Mouse (Mus musculus) urinary bladder, postnatal 4 days (tissue): ENCODE measurements around the gene Asic2.

Source experiments
- DNase-seq, 2 experiments: peaks; one replicate each; pipeline ENCODE4 v3.0.0; 2021 to 2022; ENCODE audit warnings: low spot score in 2 of 2

Asic2 gene

DNA sequence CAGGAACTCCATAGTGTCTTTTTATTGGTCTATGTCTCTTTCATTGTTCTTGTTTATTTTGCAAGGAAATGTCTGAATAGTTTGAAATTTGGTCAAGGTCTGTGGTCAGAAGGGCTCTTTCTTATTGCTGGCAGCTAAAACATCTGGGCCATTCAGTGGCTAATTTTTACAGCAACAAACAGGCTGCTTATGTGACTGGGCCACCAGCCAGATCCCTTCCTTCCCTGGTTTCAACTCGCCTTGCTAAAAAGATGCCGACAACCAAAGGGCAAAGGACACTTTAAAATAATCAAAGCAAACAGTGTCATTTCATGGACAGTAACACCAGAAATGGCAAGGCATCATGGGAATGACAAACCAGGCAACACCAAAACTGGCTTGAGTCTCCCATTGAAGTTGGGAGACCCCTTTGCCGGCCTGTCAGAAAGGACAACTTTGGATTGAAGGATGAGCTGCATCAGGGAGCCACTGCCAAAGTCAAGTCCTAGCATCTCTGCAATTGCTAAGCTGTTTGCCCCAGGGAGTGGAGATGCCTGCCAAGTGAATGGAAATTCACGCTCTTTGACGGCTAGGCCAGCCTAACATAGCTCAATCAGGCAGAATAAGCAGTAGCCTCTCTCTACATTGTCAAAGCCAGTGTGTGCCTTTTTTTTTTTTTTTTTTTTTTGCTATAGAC, 123.1 kb downstream of the Asic2 start:
- DNase-seq: no peak

GRCm38 (mm10) chr11:81841001-81841400, 127.3 kb downstream of the Asic2 start:
- no peak for DNase-seq

DNA sequence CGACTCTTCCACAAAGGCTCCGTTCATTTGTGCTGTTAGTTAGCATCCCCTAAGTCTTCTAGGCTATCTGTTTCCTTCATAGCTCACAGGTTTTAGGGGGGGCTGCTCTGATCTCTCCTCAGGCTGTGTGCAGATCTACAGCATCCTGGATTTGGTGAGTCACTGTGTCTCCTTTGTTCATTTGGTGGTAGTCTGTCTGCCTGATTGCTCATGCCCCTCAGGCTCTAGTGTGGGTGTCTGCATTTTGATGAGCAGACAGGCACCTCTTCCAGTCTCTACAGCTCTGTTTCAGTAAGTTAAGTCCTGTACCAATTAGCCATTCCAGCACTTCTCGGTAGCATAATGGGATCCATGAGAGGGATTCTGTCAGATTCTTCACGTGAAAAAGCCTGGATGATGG, 129.8 kb downstream of the Asic2 start:
- DNase-seq: no peak

DNA sequence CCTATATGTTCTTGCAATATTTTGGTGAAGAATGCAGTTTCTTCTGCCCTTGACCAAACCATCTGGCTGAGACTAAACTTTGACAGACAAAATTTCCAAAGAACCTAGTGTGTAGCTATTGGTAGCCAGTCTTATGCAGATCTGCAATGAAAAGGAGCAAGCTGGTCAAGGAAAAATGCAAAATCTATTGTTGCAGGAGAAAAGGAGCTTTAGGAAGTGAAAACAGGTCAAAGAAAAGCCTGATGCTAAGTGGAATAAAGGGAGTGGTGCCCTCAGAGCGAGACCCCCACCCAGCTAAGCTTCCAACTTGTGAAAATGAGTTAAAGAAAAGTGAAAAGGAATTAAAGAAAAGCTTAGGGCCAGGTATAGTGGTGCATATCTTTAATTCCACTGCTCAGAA, 135.9 kb downstream of the Asic2 start:
- no peak for DNase-seq

- no peak for DNase-seq
These were observed 151.7 kb downstream of the Asic2 start for GRCm38 (mm10) chr11:81816531-81816930.

DNA sequence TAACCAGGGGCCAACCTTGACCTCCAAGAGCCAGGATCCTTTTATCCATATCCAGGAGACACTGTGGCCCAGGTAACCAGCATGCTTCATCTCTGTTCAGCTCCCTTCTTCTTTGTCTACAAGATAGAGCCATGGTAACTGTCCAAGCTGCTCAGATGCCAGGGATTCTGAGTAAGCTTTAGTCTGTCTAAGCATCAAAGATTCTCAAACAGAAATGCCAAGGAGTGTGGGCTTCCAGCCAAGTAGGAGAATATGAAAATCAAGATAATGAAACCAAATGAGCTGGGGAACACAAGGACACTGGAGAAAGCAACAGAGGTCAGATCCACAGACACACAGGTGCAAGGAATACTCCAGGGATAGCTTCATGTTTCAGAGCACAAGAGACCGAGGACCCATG, 153.4 kb downstream of the Asic2 start:
- no peak for DNase-seq

DNA sequence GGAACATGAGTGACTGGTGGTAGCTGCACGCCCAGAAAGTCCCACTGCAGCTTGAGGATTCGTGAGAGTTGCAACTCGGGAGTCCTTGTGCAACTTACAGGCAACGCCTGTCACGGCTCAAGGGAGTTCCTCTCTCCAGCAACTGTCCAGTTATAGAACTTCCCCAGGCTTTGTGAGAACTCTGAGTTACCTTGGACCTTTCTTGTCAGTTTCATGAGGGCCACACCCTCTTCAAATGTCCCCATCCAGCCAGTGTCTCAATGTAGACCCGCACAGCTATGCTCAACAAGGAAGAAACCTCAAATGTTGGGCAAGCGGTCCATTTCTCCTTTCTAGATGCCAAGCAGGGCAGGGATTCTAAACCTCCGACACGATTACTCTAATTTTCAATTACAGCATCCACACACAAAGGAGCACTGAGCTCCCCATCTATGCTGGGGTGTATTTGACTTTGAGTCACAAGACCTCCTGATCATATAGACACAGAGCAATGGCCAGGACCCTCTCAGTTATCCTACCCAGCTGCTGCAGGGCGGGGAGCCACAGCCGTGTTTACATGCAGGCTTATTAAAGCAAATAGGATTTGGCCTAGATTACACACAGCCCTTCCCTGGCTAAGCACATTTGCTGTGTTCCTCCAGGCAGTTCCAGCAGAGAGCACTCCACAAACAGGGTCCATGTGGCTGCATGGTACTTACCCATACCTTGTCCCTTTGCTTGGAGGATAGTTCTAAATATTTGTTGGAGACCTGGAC, 161.2 kb downstream of the Asic2 start:
- no peak for DNase-seq

GRCm38 (mm10) chr11:81803544-81803943, 164.7 kb downstream of the Asic2 start:
- no peak for DNase-seq

- no peak for DNase-seq
These were observed 165.6 kb downstream of the Asic2 start for GRCm38 (mm10) chr11:81802614-81803013.

DNA sequence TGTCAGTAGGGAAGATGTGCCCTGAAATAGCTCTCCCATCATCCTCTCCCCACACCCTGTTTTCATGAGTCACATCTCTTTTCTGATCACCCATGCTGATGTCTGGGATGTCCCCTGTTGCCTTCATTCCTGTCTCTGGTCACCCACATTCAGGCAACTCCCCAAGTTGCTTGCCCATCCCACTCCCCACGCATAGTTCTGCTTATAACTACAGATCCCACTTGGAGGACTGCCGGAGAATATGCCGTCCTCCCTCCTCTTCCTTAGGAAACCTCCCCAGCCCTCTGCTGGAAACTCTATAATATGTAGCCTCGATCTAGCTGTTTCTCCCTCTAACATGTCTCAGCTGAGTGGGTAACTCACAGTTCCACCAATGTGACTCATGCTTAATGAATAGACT, 167.4 kb downstream of the Asic2 start:
- no peak for DNase-seq

DNA sequence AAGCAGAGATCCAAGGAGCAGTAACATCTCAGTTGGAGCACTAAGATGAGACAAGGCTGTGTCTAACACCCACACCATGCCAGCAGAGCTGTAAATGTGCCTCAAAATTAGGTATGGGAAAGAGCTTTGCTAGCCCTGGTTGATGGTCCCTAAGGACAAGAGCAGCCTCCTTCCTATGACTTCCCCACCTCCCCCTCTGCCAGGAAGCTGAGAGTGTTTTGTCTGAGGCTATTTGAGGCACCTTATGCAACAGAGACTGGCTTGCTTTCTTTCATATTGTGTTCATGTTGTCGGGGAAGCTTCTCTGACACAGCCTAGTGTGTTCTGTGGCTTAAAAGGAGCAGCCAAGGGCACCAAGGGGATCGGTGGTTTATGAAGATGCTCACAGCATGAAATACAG, 174.7 kb downstream of the Asic2 start:
- no peak for DNase-seq

DNA sequence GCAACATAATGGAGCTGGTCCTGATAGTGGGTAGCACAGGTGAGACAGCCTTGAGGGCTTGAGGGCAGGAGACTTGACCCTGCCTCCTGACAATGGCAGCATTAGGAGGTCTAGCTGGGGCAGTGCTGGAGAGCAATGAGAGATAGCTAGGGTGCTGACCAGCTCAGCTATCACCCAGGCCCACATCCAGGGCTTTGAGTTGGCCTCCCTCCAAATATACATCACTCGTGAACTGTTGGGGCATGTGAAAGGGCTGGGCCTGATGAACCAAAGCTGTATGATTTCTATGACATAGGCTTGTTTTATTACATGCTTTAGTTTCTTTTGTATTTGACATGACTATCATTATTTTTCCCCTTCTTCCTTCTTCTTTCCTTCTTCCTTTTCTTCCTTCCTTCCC, 176.7 kb downstream of the Asic2 start:
- no peak for DNase-seq

DNA sequence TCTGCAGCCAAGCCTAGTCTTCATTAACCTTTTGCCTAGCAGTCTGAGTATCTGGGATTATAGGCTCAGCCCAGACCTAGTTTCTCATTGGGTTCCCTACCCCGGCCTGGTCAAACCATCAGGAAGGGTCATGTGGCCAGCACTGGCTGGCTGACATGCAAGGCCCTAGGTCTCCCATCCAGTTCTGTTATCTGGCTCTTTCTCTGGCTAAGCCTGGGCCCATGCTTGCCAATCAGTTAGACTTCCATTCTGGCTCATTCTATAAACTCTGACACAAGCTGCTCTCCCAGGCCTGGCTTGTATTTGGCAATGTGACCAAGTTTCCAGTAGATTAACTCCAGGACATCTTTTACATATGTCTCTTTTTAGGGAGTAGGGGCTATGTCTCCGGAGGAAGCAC, 187.7 kb downstream of the Asic2 start:
- no peak for DNase-seq

DNA sequence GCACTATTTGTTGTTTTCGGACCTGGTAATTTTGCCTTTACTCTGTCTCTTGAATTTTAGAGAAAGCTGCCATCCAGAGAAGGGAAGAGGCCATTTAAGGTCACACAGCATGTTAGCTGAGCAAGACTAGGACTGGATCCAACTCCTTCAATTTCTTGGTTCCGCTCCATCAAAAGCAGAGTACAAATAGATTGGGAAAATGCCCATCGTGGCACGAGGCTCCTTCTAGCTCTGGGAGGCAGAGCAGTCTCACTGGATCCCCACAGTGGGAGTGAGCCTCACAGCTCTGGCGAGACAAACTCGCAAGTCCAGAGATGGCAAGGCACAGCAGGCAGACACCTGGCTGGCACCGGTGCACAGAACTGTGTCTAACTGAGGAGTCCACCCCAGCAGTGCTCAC, 188.4 kb downstream of the Asic2 start:
- DNase-seq: no peak

GRCm38 (mm10) chr11:81771195-81771895, 196.9 kb downstream of the Asic2 start:
- no peak for DNase-seq

GRCm38 (mm10) chr11:81769691-81770260, 198.5 kb downstream of the Asic2 start:
- DNase-seq: no peak

DNA sequence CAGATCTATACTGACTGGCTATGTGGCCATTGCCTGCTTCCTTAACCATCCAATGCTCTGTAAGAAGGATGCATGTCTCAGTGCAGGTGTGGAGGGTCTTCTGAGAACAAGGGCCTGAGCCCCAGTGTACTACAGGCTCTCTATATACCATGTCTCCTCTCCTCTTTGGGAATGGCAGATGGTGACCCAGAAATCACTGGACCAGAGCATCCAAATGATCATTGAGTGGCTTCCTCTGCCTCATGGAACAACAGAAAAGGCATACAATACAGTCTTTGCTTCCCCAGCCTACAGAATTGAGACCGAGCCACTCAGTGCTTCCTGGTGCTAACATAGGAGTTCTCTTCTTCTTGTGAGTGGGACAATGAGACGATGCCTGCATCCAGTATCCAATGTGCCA, 200.0 kb downstream of the Asic2 start:
- no peak for DNase-seq

DNA sequence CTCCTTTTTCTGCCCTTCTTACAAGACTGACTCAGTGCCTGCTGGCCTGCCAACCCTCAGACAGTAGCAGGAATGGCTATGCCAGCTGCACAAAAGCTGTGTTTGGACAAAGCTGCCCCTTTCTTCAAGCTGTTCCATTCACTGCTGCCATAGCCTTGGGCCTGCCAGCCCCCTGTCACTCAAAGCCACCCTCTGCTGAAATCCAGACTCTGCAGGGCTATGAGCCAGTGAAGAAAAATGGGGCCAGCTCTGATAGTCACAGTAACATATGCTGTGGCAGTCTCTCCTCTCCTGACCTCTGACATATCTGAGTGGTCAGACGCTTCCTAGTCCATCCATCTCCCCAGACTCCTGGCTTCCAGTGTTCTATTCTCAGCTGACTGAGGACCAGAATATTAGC, 200.5 kb downstream of the Asic2 start:
- no peak for DNase-seq

- DNase-seq: no peak
These were observed 203.0 kb downstream of the Asic2 start for GRCm38 (mm10) chr11:81765288-81765687.

GRCm38 (mm10) chr11:81764778-81765177, 203.5 kb downstream of the Asic2 start:
- no peak for DNase-seq

DNA sequence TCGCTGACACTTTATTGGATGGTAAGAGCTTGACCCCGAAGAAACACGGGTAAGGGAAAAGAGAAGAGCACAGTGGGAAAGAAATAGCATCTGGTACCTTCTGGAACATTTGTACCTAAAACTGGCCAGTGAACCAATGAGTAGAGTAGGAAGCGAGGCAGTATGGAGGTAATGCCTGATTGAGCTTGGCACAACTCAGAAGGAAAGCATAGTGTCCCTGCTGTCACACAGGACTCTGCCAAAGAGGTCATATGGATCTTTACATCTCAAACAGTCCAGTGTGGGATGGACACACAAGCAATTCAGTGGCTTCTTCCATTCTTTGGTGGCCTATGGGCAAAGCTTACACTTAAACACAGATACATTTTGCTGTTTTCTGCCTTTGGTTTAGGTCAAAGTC, 211.0 kb downstream of the Asic2 start:
- DNase-seq: no peak

DNA sequence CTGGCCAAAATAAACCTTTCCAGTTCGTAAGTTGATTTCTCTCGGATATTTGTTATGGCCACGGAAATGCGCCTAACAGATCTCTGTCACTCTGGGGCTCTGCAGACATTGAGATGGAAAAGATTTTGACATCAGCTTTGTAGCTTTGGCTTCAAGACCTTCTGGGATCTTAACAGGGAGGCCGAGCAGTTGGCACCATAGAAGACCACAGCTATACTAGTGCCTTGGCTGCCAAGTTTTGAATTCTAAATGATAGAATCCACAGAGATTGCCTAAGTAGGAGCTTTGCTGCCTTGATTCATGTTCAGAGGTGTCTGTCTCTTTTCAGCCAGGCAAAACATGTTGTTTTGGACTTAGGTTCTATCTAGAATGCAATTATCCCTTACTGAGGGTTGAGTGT, 217.4 kb downstream of the Asic2 start:
- no peak for DNase-seq

- no peak for DNase-seq
These were observed 218.2 kb downstream of the Asic2 start for GRCm38 (mm10) chr11:81750016-81750415.
